Comparison of ENCODE assay signal across 16 mouse cellular contexts in the genomic region with DNA sequence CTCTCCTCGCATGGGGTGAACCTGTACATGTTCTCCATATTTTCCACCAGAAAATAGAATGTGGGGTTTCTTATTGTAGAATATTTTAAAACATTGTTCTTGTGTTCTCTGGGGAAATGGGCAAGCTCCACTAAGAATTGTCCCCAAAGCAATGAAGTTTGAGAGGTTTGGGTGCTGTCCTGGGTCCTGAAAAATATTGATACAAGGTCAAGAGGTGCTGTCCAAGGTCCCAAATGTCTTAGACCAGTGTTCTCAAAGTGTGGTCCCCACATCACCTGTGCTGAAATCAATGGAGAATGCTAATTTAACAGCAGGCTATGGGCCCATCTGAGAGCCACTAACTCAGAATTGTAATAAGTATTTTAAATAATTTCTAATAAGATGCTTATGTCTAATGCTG.
A peak's percentile ranks its signal among the peaks of the same experiment; 100 is the strongest.
DNase-seq lines count a peak whose midpoint lies in the region; ATAC-seq and TF ChIP-seq lines count a peak whose summit lies in the region.
"Had no signal": no experiment of that assay in that cellular context is flagged by ENCODE, and none has a peak within 500 bp of the region (broad histone marks: within the 10 kb centered on the region; RNA-seq: fewer than 3 reads in every experiment).

No protein-coding gene starts in this region.

- no peak for TF ChIP-seq CTCF in MEL (IDR thresholded peaks at IDR 0.05 in 2 of 3, conservative IDR thresholded peaks at IDR 0.05 in 1 of 3; ENCODE audit: control insufficient read depth in 1 of 3, insufficient read depth in 1 of 3, low read depth in 2 of 3, low read length in 3 of 3, poor library complexity in 1 of 3, severe bottlenecking in 1 of 3)
- TF ChIP-seq CTCF in intestine, postnatal 0 days (IDR thresholded peaks at IDR 0.05; ENCODE audit: low read depth) = no peak

- no peak overlapping the region for H3K9ac ChIP-seq in intestine, embryonic 14.5 days (ENCODE audit: low read length)
- no peak overlapping the region for H3K9ac ChIP-seq in intestine, embryonic 16.5 days (ENCODE audit: low read depth, low read length)
- H3K9ac ChIP-seq in MEL (ENCODE audit: control insufficient read depth, low read depth, low read length, poor library complexity, severe bottlenecking) = no peak overlapping the region
- no peak overlapping the region for H3K9ac ChIP-seq in limb, embryonic 14.5 days (ENCODE audit: low read depth, low read length, severe bottlenecking)
- no peak overlapping the region for H3K9ac ChIP-seq in intestine, postnatal 0 days (ENCODE audit: low read depth, low read length)
- H3K9ac ChIP-seq: heart, embryonic 13.5 days; liver, embryonic 15.5 days had no signal

- ATAC-seq in intestine, embryonic 14.5 days (replicated peaks; ENCODE audit: low FRiP score, low TSS enrichment, low read depth) = no peak
- ATAC-seq in intestine, embryonic 16.5 days = no peak
- ATAC-seq in limb, embryonic 14.5 days (ENCODE audit: low FRiP score, low read depth) = no peak
- no peak for ATAC-seq in intestine, postnatal 0 days
- ATAC-seq: hindbrain, embryonic 16.5 days had no signal

- no peak overlapping the region for H3K4me3 ChIP-seq in intestine, embryonic 14.5 days (ENCODE audit: low read depth, low read length)
- no peak overlapping the region for H3K4me3 ChIP-seq in intestine, embryonic 16.5 days (ENCODE audit: low read length)
- no peak overlapping the region for H3K4me3 ChIP-seq in MEL (ENCODE audit: control insufficient read depth in 1 of 2, insufficient read depth in 1 of 2, low read depth in 2 of 2, low read length in 2 of 2)
- no peak overlapping the region for H3K4me3 ChIP-seq in limb, embryonic 14.5 days (replicated peaks; ENCODE audit: low read length)
- H3K4me3 ChIP-seq in intestine, postnatal 0 days (ENCODE audit: low read depth, low read length) = no peak overlapping the region
- H3K4me3 ChIP-seq: heart, embryonic 13.5 days; left cerebral cortex, adult 2 months; liver, embryonic 15.5 days had no signal

- peak; percentile 61 for DNase-seq in intestine, embryonic 14.5 days (ENCODE audit: low spot score)
- peak; percentile 54 for DNase-seq in MEL (ENCODE audit: low read depth, low spot score)
- peak; percentile 81 for DNase-seq in embryo, embryonic 11 days
- peak; percentile 73 for DNase-seq in limb, embryonic 14.5 days (ENCODE audit: low spot score)
- no peak for DNase-seq in frontal cortex, postnatal 14 days (ENCODE audit: low spot score in 2 of 2)
- DNase-seq in spleen, postnatal 36 days (ENCODE audit: low spot score in 2 of 2) = no peak
- DNase-seq: cerebellum, adult 9-10 months; kidney, postnatal 36 days; thymus, postnatal 36 days had no signal

- no peak overlapping the region for H3K27ac ChIP-seq in intestine, embryonic 14.5 days (ENCODE audit: low read depth)
- no peak overlapping the region for H3K27ac ChIP-seq in intestine, embryonic 16.5 days (ENCODE audit: low read length)
- no peak overlapping the region for H3K27ac ChIP-seq in MEL (ENCODE audit: control insufficient read depth, low read depth, low read length)
- H3K27ac ChIP-seq in limb, embryonic 14.5 days (replicated peaks; ENCODE audit: low read depth, low read length) = no peak overlapping the region
- no peak overlapping the region for H3K27ac ChIP-seq in intestine, postnatal 0 days (ENCODE audit: low read depth, low read length)
- H3K27ac ChIP-seq: heart, embryonic 13.5 days; left cerebral cortex, adult 2 months; liver, embryonic 15.5 days had no signal

- TF ChIP-seq RAD21 in MEL (IDR thresholded peaks at IDR 0.05; ENCODE audit: low read depth, low read length) = no peak

- H3K79me2 ChIP-seq in MEL (ENCODE audit: control insufficient read depth, insufficient read depth, low read length, poor library complexity) = no peaks in the 10 kb centered on the region

- H3K4me1 ChIP-seq in intestine, embryonic 14.5 days (replicated peaks; ENCODE audit: control insufficient read depth, insufficient read depth, low read length) = no peaks in the 10 kb centered on the region
- H3K4me1 ChIP-seq in intestine, embryonic 16.5 days (ENCODE audit: control insufficient read depth, insufficient read depth, low read length) = no peaks in the 10 kb centered on the region
- no peaks in the 10 kb centered on the region for H3K4me1 ChIP-seq in MEL (ENCODE audit: control insufficient read depth in 1 of 2, insufficient read depth in 2 of 2, low read length in 2 of 2)
- no peaks in the 10 kb centered on the region for H3K4me1 ChIP-seq in limb, embryonic 14.5 days (ENCODE audit: control insufficient read depth, insufficient read depth, low read length)
- no peaks in the 10 kb centered on the region for H3K4me1 ChIP-seq in intestine, postnatal 0 days (replicated peaks; ENCODE audit: control insufficient read depth, insufficient read depth, low read length)
- H3K4me1 ChIP-seq: heart, embryonic 13.5 days; liver, embryonic 15.5 days had no signal

- no peak for TF ChIP-seq EP300 in MEL (IDR thresholded peaks at IDR 0.05; ENCODE audit: low read depth in 1 of 2, low read length in 2 of 2)

- H3K9me3 ChIP-seq in intestine, embryonic 14.5 days (ENCODE audit: control insufficient read depth, low read length) = no peaks in the 10 kb centered on the region
- H3K9me3 ChIP-seq in intestine, embryonic 16.5 days (ENCODE audit: control insufficient read depth, low read length) = no peaks in the 10 kb centered on the region
- no peaks in the 10 kb centered on the region for H3K9me3 ChIP-seq in MEL (replicated peaks; ENCODE audit: insufficient read depth, low read length)
- no peaks in the 10 kb centered on the region for H3K9me3 ChIP-seq in limb, embryonic 14.5 days (ENCODE audit: control insufficient read depth, low read length)
- H3K9me3 ChIP-seq in intestine, postnatal 0 days (ENCODE audit: control insufficient read depth) = no peaks in the 10 kb centered on the region
- H3K9me3 ChIP-seq: heart, embryonic 13.5 days; liver, embryonic 15.5 days had no signal

- no peaks in the 10 kb centered on the region for H3K27me3 ChIP-seq in intestine, embryonic 14.5 days (replicated peaks; ENCODE audit: control insufficient read depth, insufficient read depth, low read length)
- no peaks in the 10 kb centered on the region for H3K27me3 ChIP-seq in intestine, embryonic 16.5 days (replicated peaks; ENCODE audit: control insufficient read depth, insufficient read depth, low read length)
- H3K27me3 ChIP-seq in MEL (ENCODE audit: control insufficient read depth in 1 of 2, insufficient read depth in 2 of 2, low read length in 2 of 2) = no peaks in the 10 kb centered on the region; a peak in 1 of 4 replicates
- H3K27me3 ChIP-seq in limb, embryonic 14.5 days (ENCODE audit: control insufficient read depth, insufficient read depth, low read length) = no peaks in the 10 kb centered on the region
- H3K27me3 ChIP-seq in intestine, postnatal 0 days (replicated peaks; ENCODE audit: control insufficient read depth, insufficient read depth, low read length) = 0 out of 2 replicates have a peak, but pooled peaks cover 3% of the 10 kb centered on the region
- H3K27me3 ChIP-seq: liver, embryonic 15.5 days had no signal

- H3K4me2 ChIP-seq in intestine, embryonic 14.5 days (ENCODE audit: low read length) = no peak overlapping the region
- H3K4me2 ChIP-seq in intestine, embryonic 16.5 days (ENCODE audit: low read depth, low read length) = no peak overlapping the region
- no peak overlapping the region for H3K4me2 ChIP-seq in limb, embryonic 14.5 days (replicated peaks; ENCODE audit: low read depth, low read length, severe bottlenecking)
- no peak overlapping the region for H3K4me2 ChIP-seq in intestine, postnatal 0 days (replicated peaks; ENCODE audit: low read depth)
- H3K4me2 ChIP-seq: heart, embryonic 13.5 days; liver, embryonic 15.5 days; midbrain, embryonic 11.5 days had no signal

- no peak for TF ChIP-seq POLR2A in MEL (IDR thresholded peaks at IDR 0.05; ENCODE audit: control insufficient read depth in 1 of 2, insufficient read depth in 1 of 2, low read depth in 1 of 2, low read length in 2 of 2, poor library complexity in 1 of 2)
- no peak for TF ChIP-seq POLR2A in limb, embryonic 14.5 days (IDR thresholded peaks at IDR 0.05; ENCODE audit: borderline replicate concordance, extremely low read depth, insufficient read depth, insufficient read length)

- H3K36me3 ChIP-seq in intestine, embryonic 14.5 days (ENCODE audit: control insufficient read depth, insufficient read depth, low read length) = no peaks in the 10 kb centered on the region
- no peaks in the 10 kb centered on the region for H3K36me3 ChIP-seq in intestine, embryonic 16.5 days (ENCODE audit: control insufficient read depth, insufficient read depth, low read length)
- H3K36me3 ChIP-seq in MEL (ENCODE audit: control insufficient read depth in 1 of 2, insufficient read depth in 2 of 2, low read length in 2 of 2) = no peaks in the 10 kb centered on the region
- H3K36me3 ChIP-seq in limb, embryonic 14.5 days (ENCODE audit: control insufficient read depth, insufficient read depth, low read length) = no peaks in the 10 kb centered on the region
- H3K36me3 ChIP-seq in intestine, postnatal 0 days (ENCODE audit: control insufficient read depth, insufficient read depth) = no peaks in the 10 kb centered on the region
- H3K36me3 ChIP-seq: heart, embryonic 13.5 days; liver, embryonic 15.5 days had no signal

- WGBS in intestine, embryonic 14.5 days = 97% methylated on average over 1 of the region's 1 CpGs
- WGBS in intestine, embryonic 16.5 days = 80% methylated on average over 1 of the region's 1 CpGs
- WGBS in limb, embryonic 14.5 days = 84% methylated on average over 1 of the region's 1 CpGs
- 89% methylated on average over 1 of the region's 1 CpGs for WGBS in intestine, postnatal 0 days

TF ChIP-seq in MEL, 35 proteins besides CTCF, POLR2A, EP300 and RAD21:
- TF ChIP-seq SIN3A (IDR thresholded peaks at IDR 0.05; ENCODE audit: low read length) (peak; percentile 80), JUND (IDR thresholded peaks at IDR 0.05; ENCODE audit: low read depth, low read length) (no peak)

Comparison
In these comparisons a context has a peak if more than half of its experiments do, and no peak if none do; other contexts are left out.
1. DNase-seq: peak in intestine, embryonic 14.5 days (single experiment), MEL (single experiment), embryo, embryonic 11 days (single experiment) and limb, embryonic 14.5 days (single experiment); none in frontal cortex, postnatal 14 days (0 of 2) and spleen, postnatal 36 days (0 of 2).